In the genomic region with DNA sequence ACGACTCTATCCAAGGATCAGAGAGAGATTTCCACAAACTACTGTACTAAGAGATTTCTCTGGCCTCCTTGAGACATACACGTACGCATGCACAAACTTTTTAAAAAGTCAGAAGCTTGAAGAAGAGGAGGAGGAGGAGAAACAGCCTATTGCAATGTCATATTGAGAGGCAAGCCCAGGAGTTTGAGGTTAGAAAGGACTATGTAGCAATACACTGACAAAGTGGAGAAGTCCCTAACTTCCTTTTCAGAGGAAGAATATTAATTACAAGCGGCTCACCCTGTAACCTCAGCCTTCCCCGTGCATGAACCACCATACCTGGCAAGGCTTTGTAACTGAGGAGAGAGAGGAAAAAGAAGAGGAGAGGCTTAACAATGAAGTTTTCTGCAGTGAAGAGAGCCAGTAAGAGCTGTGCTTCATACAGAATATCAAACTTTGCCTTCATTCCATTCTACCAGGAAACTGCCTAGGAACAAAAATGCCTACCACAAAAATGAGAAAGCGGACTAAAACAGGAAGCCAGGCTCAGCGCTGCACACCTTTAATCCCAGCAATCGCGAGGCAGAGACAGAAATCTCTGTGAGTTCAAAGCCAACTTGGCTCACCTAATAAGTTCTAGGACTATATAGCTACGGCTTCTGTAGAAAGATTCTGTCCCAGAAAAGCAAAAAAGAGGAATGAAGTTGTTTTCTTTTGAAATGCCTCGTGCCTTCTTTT, we compare ENCODE assay signal across 8 mouse cellular contexts. TPM values are rescaled to one million over a fixed set of nuclear protein-coding genes. Genes with fewer than 3 reads are reported as not detected.
DNase-seq lines count a peak whose midpoint lies in the region; ATAC-seq and TF ChIP-seq lines count a peak whose summit lies in the region.

No protein-coding gene starts in this region.

- no peaks in the 10 kb centered on the region for H3K9me3 ChIP-seq in lung, embryonic 15.5 days
- peaks cover 3% of the 10 kb centered on the region; the same call in 1 of the 2 replicates for H3K9me3 ChIP-seq in embryonic facial prominence, embryonic 14.5 days (ENCODE audit: control insufficient read depth, low read length)
- H3K9me3 ChIP-seq in limb, embryonic 15.5 days, result no peaks in the 10 kb centered on the region

- peaks cover 31% of the 10 kb centered on the region for H3K4me1 ChIP-seq in lung, embryonic 15.5 days
- H3K4me1 ChIP-seq in embryonic facial prominence, embryonic 14.5 days (ENCODE audit: control insufficient read depth, insufficient read depth, low read length), result peaks cover 13% of the 10 kb centered on the region
- H3K4me1 ChIP-seq in limb, embryonic 15.5 days, result peaks cover 26% of the 10 kb centered on the region
- peaks cover 11% of the 10 kb centered on the region for H3K4me1 ChIP-seq in small intestine, adult 2 months (ENCODE audit: control insufficient read depth, insufficient read depth, insufficient read length, low read length)

- peak overlapping the region; percentile 77 for H3K9ac ChIP-seq in lung, embryonic 15.5 days
- H3K9ac ChIP-seq in embryonic facial prominence, embryonic 14.5 days (ENCODE audit: low read depth, low read length), result peak overlapping the region; percentile 82
- H3K9ac ChIP-seq in limb, embryonic 15.5 days, result peak overlapping the region; percentile 76; the same call in 1 of the 2 replicates

- 0 out of 2 replicates have a peak, but pooled peaks cover 3% of the 10 kb centered on the region for H3K36me3 ChIP-seq in lung, embryonic 15.5 days
- peaks cover 21% of the 10 kb centered on the region for H3K36me3 ChIP-seq in embryonic facial prominence, embryonic 14.5 days (ENCODE audit: control insufficient read depth, insufficient read depth, low read length)
- peaks cover 6% of the 10 kb centered on the region for H3K36me3 ChIP-seq in limb, embryonic 15.5 days
- no peaks in the 10 kb centered on the region for H3K36me3 ChIP-seq in small intestine, adult 2 months (ENCODE audit: control insufficient read depth, insufficient read depth, low read length)

- no peak for ATAC-seq in lung, embryonic 15.5 days (ENCODE audit: borderline replicate concordance, extremely low read depth, low FRiP score, low TSS enrichment)
- no peak for ATAC-seq in embryonic facial prominence, embryonic 14.5 days (ENCODE audit: low read depth)
- no peak for ATAC-seq in limb, embryonic 15.5 days (ENCODE audit: insufficient number of reproducible peaks, low FRiP score, low TSS enrichment, low read depth)

- peak overlapping the region; percentile 80 for H3K27ac ChIP-seq in lung, embryonic 15.5 days
- peak overlapping the region; percentile 44 for H3K27ac ChIP-seq in embryonic facial prominence, embryonic 14.5 days (replicated peaks; ENCODE audit: low read depth, low read length)
- H3K27ac ChIP-seq in limb, embryonic 15.5 days, result peak overlapping the region; percentile 87; the same call in 1 of the 2 replicates
- peak overlapping the region; percentile 25 for H3K27ac ChIP-seq in small intestine, adult 2 months (ENCODE audit: insufficient read depth, low read depth, low read length)

- TF ChIP-seq POLR2A in small intestine, adult 2 months (IDR thresholded peaks at IDR 0.05; ENCODE audit: low read depth, low read length), result no peak

- peak overlapping the region; percentile 81 for H3K4me3 ChIP-seq in lung, embryonic 15.5 days
- H3K4me3 ChIP-seq in embryonic facial prominence, embryonic 14.5 days (ENCODE audit: low read depth, low read length), result peak overlapping the region; percentile 78
- peak overlapping the region; percentile 92 for H3K4me3 ChIP-seq in limb, embryonic 15.5 days
- peak overlapping the region; percentile 42 for H3K4me3 ChIP-seq in small intestine, adult 2 months (ENCODE audit: low read depth, low read length)

- TF ChIP-seq CTCF in small intestine, adult 2 months (IDR thresholded peaks at IDR 0.05; ENCODE audit: extremely low read depth, insufficient read length, insufficient replicate concordance, low read depth, low read length), result no peak

- 26% methylated on average over 11 of the region's 11 CpGs for WGBS in lung, embryonic 15.5 days
- 26% methylated on average over 11 of the region's 11 CpGs for WGBS in embryonic facial prominence, embryonic 14.5 days
- WGBS in limb, embryonic 15.5 days, result 26% methylated on average over 11 of the region's 11 CpGs
- WGBS in small intestine, adult 2 months, result 22% methylated on average over 11 of the region's 11 CpGs

- no peaks in the 10 kb centered on the region for H3K27me3 ChIP-seq in lung, embryonic 15.5 days
- H3K27me3 ChIP-seq in embryonic facial prominence, embryonic 14.5 days (replicated peaks; ENCODE audit: control insufficient read depth, insufficient read depth, low read length), result no peaks in the 10 kb centered on the region
- H3K27me3 ChIP-seq in limb, embryonic 15.5 days, result no peaks in the 10 kb centered on the region
- no peaks in the 10 kb centered on the region for H3K27me3 ChIP-seq in small intestine, adult 2 months (ENCODE audit: control insufficient read depth, insufficient read depth, low read length)

- no peak for DNase-seq in lung, postnatal 25 days (ENCODE audit: low spot score)
- no peak for DNase-seq in embryonic facial prominence, embryonic 14.5 days (ENCODE audit: low spot score)
- DNase-seq in retina, embryonic 14.5 days (ENCODE audit: low spot score), result no peak
- no peak for DNase-seq in urinary bladder, postnatal 10 days (ENCODE audit: low spot score)
- DNase-seq in right cerebral cortex, postnatal 25 days, result no peak

- peak overlapping the region; percentile 96 for H3K4me2 ChIP-seq in lung, embryonic 15.5 days
- H3K4me2 ChIP-seq in embryonic facial prominence, embryonic 14.5 days (ENCODE audit: low read depth, low read length), result peak overlapping the region; percentile 94
- H3K4me2 ChIP-seq in limb, embryonic 15.5 days, result peak overlapping the region; percentile 92

RNA-seq across cellular contexts. Expression of gene Riox1, which starts 0.5 kb away (rescaled TPM):
- polyA plus RNA-seq in lung, embryonic 15.5 days (2015; fragmentation: Nextera tagmentation; extraction: Ambion mirVana), result 14.2 and 16.2 TPM in 2 replicates
- 11.8 and 13.0 TPM in 2 replicates for polyA plus RNA-seq in embryonic facial prominence, embryonic 14.5 days (2014; fragmentation: Nextera tagmentation; extraction: Ambion mirVana)
- polyA plus RNA-seq in limb, embryonic 15.5 days (2015; fragmentation: Nextera tagmentation; extraction: Ambion mirVana), result 9.0 and 11.2 TPM in 2 replicates
- 11.5 and 17.7 TPM in 2 replicates for polyA plus RNA-seq in small intestine, adult 2 months (2012; rRNA removed)

RNA-seq across cellular contexts. Expression of gene Numb, which starts 28.2 kb away (rescaled TPM):
- polyA plus RNA-seq in lung, embryonic 15.5 days (2015; fragmentation: Nextera tagmentation; extraction: Ambion mirVana), result 36.8 and 40.9 TPM in 2 replicates
- 29.9 and 33.1 TPM in 2 replicates for polyA plus RNA-seq in embryonic facial prominence, embryonic 14.5 days (2014; fragmentation: Nextera tagmentation; extraction: Ambion mirVana)
- polyA plus RNA-seq in limb, embryonic 15.5 days (2015; fragmentation: Nextera tagmentation; extraction: Ambion mirVana), result 36.6 and 37.5 TPM in 2 replicates
- polyA plus RNA-seq in small intestine, adult 2 months (2012; rRNA removed), result 57.1 and 141 TPM in 2 replicates

RNA-seq across cellular contexts. Expression of gene Heatr4, which starts 34.7 kb away (rescaled TPM):
- polyA plus RNA-seq in lung, embryonic 15.5 days (2015; fragmentation: Nextera tagmentation; extraction: Ambion mirVana), result not detected in 2 replicates
- not detected in 2 replicates for polyA plus RNA-seq in embryonic facial prominence, embryonic 14.5 days (2014; fragmentation: Nextera tagmentation; extraction: Ambion mirVana)
- polyA plus RNA-seq in limb, embryonic 15.5 days (2015; fragmentation: Nextera tagmentation; extraction: Ambion mirVana), result not detected in 2 replicates
- polyA plus RNA-seq in small intestine, adult 2 months (2012; rRNA removed), result not detected in 2 replicates

RNA-seq across cellular contexts. Expression of gene Acot2, which starts 37.7 kb away (rescaled TPM):
- polyA plus RNA-seq in lung, embryonic 15.5 days (2015; fragmentation: Nextera tagmentation; extraction: Ambion mirVana), result 36.2 and 41.2 TPM in 2 replicates
- 9.8 and 14.5 TPM in 2 replicates for polyA plus RNA-seq in embryonic facial prominence, embryonic 14.5 days (2014; fragmentation: Nextera tagmentation; extraction: Ambion mirVana)
- 26.1 and 26.5 TPM in 2 replicates for polyA plus RNA-seq in limb, embryonic 15.5 days (2015; fragmentation: Nextera tagmentation; extraction: Ambion mirVana)
- polyA plus RNA-seq in small intestine, adult 2 months (2012; rRNA removed), result 4.4 and 7.6 TPM in 2 replicates

RNA-seq across cellular contexts. Expression of gene Acot1, which starts 59.4 kb away (rescaled TPM):
- 85.5 and 92.8 TPM in 2 replicates for polyA plus RNA-seq in lung, embryonic 15.5 days (2015; fragmentation: Nextera tagmentation; extraction: Ambion mirVana)
- polyA plus RNA-seq in embryonic facial prominence, embryonic 14.5 days (2014; fragmentation: Nextera tagmentation; extraction: Ambion mirVana), result 40.2 and 41.4 TPM in 2 replicates
- polyA plus RNA-seq in limb, embryonic 15.5 days (2015; fragmentation: Nextera tagmentation; extraction: Ambion mirVana), result 58.3 and 59.5 TPM in 2 replicates
- polyA plus RNA-seq in small intestine, adult 2 months (2012; rRNA removed), result 2.7 and 2.9 TPM in 2 replicates

Comparison
In these comparisons a context has a peak if more than half of its experiments do, and no peak if none do; other contexts are left out.
1. H3K27ac ChIP-seq: peak in every context shown above with its lines; median percentile 87 in limb, embryonic 15.5 days; 80 in lung, embryonic 15.5 days; 44 in embryonic facial prominence, embryonic 14.5 days; 25 in small intestine, adult 2 months.
2. H3K4me3 ChIP-seq: peak in every context shown above with its lines; median percentile 92 in limb, embryonic 15.5 days; 81 in lung, embryonic 15.5 days; 78 in embryonic facial prominence, embryonic 14.5 days; 42 in small intestine, adult 2 months.